Mouse (Mus musculus) C2C12 (cell line): ENCODE results near the gene Ak4.

Experiments
- CEBPB ChIP-seq: IDR thresholded peaks from one replicate; pipeline ENCODE4 v1.6.1; 2011; ENCODE audit warnings: low read depth, mild to moderate bottlenecking, control low read depth, moderate library complexity
- CTCF ChIP-seq: IDR thresholded peaks from one replicate; pipeline ENCODE4 v1.5.1; 2011; ENCODE audit not compliant: control insufficient read depth, insufficient read depth, insufficient read length
- FOSL1 ChIP-seq: IDR thresholded peaks from one replicate; pipeline ENCODE4 v1.8.0; 2011; ENCODE audit warnings: mild to moderate bottlenecking, low read length; ENCODE audit not compliant: poor library complexity, insufficient read depth, severe bottlenecking
- MAX ChIP-seq: IDR thresholded peaks from one replicate; pipeline ENCODE4 v1.6.1; 2011; ENCODE audit warnings: mild to moderate bottlenecking, control low read depth
- MYOD1 ChIP-seq: IDR thresholded peaks from one replicate; pipeline ENCODE4 v1.6.1; 2011; ENCODE audit warnings: low read depth; ENCODE audit not compliant: control insufficient read depth, insufficient read length
- MYOG ChIP-seq: IDR thresholded peaks from one replicate; pipeline ENCODE4 v1.6.1; 2011; ENCODE audit not compliant: control insufficient read depth, insufficient read length; ENCODE audit errors: extremely low read depth
- USF1 ChIP-seq: IDR thresholded peaks from one replicate; pipeline ENCODE4 v1.6.1; 2011; ENCODE audit warnings: low read depth, mild to moderate bottlenecking, control low read depth, moderate library complexity

DNA sequence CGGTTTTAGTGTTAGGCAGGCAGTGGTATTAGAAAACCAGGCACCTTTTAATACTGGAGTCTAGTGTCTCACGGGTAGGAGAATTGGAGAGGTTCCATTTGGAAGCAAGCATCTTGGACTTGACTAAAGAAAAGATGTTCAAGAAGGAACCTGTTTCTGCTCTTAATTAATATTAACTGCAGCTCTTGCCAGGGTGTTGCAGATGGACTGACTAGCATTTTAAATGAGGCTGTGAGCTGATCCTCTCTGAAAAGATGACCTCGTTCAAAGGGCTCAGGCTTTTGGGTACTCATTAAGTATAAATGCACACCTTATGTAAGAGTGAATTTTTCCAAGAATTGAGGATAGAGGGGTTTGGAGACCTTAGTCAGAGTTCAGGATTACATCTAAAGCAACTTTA, 5.4 kb downstream of the Ak4 start:
- TF ChIP-seq CTCF (no peak), FOSL1 (no peak), MAX (no peak), USF1 (no peak), MYOD1 (no peak), MYOG (no peak), CEBPB (no peak)
